Mouse (Mus musculus) layer of hippocampus, adult 8-10 months (tissue): ENCODE measurements at regions not wholly inside any gene's neighbourhood (a gene's known extent, or its start where the extent isn't known, plus 50 kb on each side); places are given as distances from the start of the nearest gene placed in this dataset.

Source experiments
- DNase-seq, 2 experiments: peaks; one replicate each; pipeline ENCODE4 v3.0.0; 2022; ENCODE audit warnings: low spot score in 2 of 2

DNA sequence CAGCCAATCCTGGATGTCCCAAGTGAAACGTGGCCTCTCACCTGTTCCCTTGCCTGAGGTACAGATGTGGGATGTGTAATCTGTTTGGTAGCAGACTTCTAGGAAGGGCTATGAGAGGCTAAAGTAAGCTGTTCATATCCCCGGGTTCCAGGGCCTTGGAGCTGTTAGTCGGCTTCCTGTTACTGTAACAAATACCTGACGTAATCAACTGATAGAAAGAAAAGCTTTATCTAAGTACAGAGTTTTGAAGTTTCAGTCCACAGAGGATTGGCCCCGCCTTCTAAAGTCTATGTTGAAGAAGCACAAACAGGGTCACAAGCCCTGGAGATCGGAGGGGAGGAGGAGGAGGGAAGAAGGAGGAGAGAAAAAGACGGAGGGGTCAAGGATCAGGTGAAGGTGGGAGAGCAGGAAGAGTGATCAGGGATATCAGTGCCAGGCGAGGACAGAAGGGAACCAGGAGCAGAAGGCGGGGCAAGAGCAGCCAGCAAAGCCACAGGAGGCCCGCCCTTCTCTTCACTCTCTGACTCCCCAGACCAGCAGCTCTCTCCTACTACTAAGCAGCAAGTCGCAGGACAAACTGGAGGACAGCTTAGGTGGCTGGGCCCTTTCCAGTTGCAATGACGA, 276.5 kb upstream of the Cdyl start:
- DNase-seq: no peak

DNA sequence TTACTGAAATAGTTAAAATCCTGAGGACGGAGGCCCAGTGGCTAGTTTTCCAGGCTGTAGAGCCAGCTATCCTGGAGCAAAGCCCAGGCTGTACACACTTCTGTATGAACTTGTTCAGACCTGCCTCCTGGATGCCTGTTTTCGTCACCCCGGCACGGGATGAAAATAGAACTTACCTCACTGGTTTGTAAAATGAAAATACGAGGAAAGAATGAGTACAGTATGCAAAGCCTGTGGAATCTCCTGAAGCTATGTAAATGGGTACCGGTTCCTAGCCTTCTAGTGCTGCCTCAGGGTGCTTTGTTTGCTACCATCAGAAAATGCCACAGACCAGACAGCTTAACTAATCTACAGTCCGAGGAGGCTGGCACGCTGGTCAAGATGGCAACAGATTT, 276.0 kb upstream of the Cdyl start:
- DNase-seq: no peak

DNA sequence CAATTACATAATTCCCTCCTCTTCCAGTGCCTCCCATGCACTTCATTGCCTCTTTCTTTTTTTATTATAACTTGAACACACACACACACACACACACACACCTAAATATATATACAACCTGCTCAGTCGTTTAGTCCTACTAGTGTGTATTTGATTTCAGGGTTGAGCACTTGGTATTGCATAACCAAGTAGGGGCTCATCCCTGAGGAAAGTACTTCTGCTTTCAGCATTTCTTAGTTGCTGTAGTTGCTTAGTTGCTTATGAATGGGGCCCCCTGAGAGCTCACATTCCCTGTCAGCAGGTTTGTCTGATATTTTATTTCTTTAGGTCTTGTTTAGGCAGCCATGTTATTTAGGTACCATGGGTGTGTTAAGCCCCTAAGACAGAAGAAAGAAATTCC, 271.3 kb upstream of the Cdyl start:
- no peak for DNase-seq

GRCm38 (mm10) chr13:35389781-35390525, 269.7 kb upstream of the Cdyl start:
- DNase-seq: no peak

DNA sequence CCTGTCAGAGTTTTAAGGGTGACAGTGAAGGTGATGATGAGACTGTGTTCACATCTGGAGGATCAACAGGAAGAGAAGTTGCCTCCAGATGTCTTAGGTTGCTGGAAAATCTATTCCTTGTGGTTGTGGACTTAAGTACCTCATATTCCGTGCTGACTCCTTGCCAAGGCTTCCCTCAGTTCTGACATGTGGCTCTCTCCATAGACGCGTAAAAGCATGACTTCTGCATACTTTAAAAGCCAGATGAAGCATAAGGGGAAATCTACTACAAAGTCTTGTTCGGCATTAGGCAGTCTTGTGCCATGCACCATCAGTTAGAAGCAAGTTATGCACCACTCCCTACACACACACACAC, 269.1 kb upstream of the Cdyl start:
- no peak for DNase-seq

DNA sequence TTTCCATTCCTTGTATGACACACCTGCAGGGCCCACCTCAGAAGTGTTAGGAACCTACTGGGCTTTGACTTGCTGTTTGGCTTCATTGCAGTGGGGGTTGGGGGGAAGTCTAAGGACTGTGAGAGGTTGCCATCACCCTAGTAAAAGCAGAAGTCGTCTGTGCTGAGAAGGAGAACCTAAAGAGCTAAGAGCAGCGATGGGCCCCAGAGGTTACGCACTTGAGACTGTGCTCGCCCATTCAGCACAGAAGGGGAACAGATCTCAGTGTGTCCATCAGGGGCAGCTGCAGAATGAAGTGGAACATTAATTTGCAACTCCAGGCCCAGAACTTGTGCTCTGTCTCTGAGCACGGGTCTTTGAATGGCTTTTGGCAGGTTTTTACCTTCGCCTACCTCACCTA, 267.5 kb upstream of the Cdyl start:
- no peak for DNase-seq

DNA sequence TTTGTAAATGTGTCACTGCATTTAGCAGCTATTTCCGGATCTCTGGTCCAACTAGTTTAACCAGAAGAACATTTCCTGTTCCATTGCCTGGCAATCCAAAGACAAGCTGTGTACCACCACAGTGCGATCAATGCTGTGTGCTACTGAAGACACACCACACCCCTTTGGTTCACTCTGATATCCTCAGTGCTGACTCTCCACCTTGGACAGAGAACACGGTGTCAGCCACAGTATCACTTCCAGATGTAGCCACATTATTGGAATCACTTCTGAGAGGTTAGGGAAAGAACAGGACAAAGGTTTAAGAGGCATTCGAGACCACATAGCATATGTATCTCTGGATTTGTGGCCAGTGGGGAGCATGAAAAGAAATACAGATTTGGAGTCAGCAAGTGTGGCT, 264.4 kb upstream of the Cdyl start:
- DNase-seq: no peak

DNA sequence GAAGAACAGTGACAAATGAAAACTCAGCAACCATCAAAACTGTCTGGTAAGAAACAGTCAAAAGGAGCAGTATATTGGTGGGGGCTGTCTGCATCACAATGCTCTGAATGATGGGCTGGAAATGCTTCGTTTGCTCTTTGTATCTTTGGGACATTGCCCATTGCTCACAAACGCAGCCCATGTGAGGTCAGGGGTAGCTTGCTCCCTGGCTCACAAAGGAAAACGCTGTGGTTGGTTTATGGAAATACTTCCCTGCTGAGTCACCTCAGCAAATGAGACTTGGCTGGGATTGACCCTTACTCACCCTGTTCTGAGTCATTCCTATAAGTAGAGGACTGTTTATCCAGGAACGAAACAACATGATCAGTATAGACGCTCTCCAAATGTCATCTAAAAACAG, 264.0 kb upstream of the Cdyl start:
- no peak for DNase-seq

GRCm38 (mm10) chr13:35397166-35397565, 262.5 kb upstream of the Cdyl start:
- no peak for DNase-seq

DNA sequence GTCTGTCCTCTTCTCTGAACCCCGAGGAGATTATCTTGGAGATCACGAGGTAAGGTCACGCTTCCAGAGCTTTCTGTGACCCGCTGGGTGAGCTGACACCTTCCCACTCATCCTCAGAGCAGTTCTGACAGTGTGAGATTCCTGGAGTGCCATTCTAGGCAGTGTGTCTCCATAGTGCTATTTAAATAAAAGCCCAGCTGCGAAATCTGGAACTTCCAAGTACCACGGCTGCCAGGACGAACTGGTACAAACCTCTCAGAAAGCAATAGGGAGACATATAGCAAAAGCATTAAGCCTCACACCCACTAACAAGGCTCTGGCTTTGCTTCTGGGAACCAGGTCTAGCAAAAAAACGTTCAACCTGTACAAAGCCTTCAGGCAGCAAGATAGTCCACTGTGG, 261.4 kb upstream of the Cdyl start:
- DNase-seq: no peak

GRCm38 (mm10) chr13:35402856-35403255, 256.8 kb upstream of the Cdyl start:
- DNase-seq: no peak

DNA sequence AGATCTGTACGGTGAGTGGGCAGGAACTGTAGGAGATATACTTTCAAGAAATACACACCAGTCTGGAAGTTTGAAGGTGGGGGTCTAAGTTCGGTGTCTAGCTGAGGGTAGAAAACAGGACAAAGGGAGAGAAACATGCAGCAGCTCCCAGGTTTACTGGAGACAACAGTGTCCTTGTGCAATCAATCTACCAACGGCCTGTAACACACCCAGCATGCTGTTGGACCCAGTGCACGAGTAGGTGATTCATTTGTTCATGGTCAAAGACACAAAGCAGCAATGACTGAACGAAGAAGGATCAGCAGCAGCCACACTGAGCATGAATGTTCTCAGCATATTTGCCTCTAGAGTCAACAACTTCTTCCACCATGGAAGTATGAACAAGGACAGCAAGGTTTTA, 255.2 kb upstream of the Cdyl start:
- DNase-seq: no peak

GRCm38 (mm10) chr13:35405384-35405783, 254.2 kb upstream of the Cdyl start:
- DNase-seq: no peak

GRCm38 (mm10) chr13:35417500-35417899, 242.1 kb upstream of the Cdyl start:
- DNase-seq: no peak

DNA sequence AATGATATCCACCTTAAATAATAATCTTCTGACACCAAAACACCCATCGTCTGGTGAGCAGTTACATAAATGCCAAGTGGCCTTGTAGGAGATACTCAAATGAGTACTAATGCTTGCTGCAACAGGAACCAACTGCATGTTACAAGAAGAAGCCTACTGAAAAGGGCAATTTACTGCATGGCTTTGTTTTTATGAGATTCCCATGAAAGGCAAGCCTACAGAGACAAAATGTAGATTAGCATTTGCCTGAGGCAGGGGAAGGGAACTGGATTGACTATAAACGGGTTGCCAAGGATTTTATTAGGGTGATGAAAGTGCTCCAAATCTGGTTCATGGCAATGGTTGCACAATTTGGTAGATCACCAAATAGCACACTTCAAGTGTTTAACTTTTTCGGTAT, 239.6 kb upstream of the Cdyl start:
- no peak for DNase-seq

GRCm38 (mm10) chr13:35426061-35426460, 233.6 kb upstream of the Cdyl start:
- no peak for DNase-seq

DNA sequence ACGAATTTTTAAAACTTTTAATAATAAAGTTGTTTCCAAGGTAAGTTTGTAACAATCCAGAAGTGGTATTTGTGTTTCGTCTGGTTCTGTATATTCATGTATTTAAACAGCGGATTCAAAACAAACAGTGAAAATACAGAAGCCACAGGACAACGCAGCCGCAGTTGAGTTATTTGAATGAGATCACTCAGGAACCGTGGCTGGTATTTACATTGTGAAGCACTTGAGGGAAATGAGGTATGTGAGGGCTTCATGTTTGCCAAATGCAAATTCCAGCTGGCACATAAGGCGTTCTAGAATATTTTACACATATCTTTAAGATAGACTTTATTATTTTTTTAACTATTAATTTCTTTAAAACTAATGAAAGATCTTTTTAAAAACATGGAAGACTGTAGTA, 224.5 kb upstream of the Cdyl start:
- DNase-seq: no peak

GRCm38 (mm10) chr13:35447661-35448060, 212.0 kb upstream of the Cdyl start:
- no peak for DNase-seq

DNA sequence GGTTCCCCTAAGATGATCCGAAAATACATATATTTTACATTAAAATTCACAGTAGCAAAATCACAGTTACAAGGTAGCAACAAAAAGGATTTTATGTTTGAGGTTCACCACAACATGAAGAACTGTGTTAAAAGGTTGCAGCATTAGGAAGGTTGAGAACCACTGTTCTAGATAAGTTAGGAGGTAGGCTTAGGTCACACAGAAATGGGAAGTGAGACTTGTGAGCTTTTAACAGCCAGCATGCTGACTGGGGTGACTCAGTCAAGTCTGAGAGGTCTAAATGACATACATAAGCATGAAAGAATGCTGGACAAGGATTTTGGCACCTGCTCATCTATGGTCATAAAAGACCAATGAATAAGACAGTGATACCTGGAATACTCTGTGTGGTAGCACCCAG, 207.2 kb upstream of the Cdyl start:
- no peak for DNase-seq

- DNase-seq: no peak
Observed at GRCm38 (mm10) chr13:35453222-35453914, 206.3 kb upstream of the Cdyl start.

DNA sequence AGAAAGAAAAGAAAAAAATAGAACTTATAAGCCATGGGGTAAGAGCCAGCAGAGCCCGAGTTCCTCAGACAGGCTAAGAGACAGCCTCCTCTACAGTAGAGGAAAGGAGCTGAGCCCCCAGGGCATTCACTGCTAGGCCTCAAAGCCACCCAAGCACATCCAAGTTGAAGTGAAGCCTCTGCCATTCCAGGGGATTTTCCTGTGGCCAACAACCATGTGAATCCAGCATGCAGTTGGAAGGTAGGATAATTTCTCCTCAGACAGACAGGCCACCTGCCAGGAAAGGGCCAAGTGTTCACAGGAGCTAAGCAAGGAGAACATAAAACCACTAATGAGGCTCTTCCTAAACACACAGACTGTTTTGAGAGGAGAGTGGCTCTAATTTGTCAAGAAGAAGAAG, 199.6 kb upstream of the Cdyl start:
- no peak for DNase-seq

GRCm38 (mm10) chr13:35463231-35463630, 196.4 kb upstream of the Cdyl start:
- DNase-seq: no peak

DNA sequence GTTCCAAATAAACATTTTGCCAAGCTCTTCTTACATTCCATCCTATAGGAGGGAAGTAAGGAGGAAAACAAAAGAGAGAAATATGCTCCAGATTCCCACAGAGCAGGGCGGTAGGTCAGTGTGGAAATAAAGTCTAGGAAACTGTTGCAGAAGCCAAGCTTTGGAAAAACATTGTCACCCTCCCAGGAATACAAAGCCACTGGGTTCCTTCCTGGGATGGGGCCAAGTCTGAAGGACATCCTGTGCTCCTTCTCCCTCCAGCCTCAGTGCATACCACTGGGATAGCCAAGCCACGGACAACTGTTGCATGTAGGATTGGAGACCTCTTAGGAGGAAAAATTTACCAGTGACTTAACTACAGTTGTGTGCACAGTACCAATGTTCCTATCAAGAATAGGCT, 195.8 kb upstream of the Cdyl start:
- no peak for DNase-seq
